Mouse (Mus musculus) G1E-ER4 (cell line): ENCODE measurements around the gene Ring1. TPM values are rescaled to one million over a fixed set of nuclear protein-coding genes. Genes with fewer than 3 reads are reported as not detected.

Source experiments
- GATA1 ChIP-seq: IDR thresholded peaks from one replicate; pipeline ENCODE4 v1.8.0; 2012; ENCODE audit warnings: low read length, inconsistent platforms
- polyA plus RNA-seq: library from polyadenylated mRNA; stranded (reverse); fragments of >175 nt; gene quantifications from 2 replicates; pipeline ENCODE4 v1.2.3, GENCODE M21; 2012

Gene Ring1
- polyA plus RNA-seq: 56.3 and 62.8 TPM in 2 replicates

DNA sequence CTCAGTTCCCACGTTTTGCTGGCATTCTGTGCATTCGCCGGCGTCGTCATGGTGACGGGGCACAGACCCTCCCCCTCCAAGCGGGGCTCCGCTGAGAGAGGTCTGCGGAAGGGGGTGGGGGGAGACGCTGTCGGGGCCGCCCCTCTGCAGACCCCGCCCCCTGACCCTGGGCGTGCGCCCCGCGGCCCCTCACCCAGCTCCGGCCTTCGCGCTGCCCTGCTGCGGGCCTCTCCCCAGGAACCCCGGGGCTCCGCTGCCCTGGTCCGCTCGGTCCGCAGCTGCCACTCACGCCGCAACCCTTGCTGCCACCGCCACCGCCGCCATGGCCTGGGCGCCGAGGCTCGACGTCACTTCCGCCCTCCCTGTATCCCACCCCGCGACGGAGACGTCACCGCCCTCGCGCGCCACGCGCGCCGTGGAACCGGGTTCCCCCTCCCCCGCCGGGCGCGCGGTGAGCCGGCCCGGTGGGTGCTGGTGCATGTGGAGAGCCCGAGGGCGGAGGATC is at the start of gene Ring1:
Gene Ring1 (minus strand): TSS at position 364 of the 505 bp plus-strand sequence.
- no peak for TF ChIP-seq GATA1

DNA sequence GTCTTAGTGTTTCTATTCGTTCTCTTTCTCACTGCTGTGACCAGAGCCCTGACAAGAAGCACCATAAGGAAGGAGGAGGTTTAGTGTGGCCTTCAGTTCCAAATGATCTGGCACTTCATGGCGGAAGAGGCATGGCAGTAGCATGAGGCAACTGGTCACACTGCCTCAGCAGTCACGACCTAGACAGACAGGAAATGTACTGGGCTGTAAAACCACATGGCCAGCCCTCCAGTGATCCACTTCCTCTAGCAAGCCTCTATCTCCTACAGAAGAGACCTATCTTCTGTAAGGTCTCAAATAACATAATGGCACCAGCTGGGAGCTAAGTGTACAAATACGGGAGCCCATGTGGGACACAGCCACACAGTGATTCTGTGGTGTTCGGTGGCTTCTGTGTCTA is 47.6 kb upstream of the Ring1 start:
- TF ChIP-seq GATA1: no peak

DNA sequence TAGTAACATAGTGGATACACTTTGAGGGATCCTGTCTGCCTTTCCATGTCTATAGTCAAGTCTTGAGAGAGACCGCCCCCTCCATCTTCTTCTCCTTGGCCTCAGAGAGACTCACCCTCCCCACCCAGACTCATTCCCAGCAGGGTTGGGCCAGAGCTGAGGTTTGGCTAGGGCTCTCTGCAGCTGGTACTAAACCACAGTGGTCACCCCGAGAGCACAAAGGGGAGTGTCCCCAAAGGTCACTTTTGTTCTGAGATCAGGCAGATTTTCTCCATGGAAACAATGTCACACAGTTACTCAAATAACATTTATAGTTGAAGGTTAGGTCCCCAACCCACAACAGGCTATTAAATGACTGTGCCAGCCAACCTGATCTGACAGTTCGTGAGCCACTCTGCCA is 44.4 kb upstream of the Ring1 start:
- TF ChIP-seq GATA1: no peak

DNA sequence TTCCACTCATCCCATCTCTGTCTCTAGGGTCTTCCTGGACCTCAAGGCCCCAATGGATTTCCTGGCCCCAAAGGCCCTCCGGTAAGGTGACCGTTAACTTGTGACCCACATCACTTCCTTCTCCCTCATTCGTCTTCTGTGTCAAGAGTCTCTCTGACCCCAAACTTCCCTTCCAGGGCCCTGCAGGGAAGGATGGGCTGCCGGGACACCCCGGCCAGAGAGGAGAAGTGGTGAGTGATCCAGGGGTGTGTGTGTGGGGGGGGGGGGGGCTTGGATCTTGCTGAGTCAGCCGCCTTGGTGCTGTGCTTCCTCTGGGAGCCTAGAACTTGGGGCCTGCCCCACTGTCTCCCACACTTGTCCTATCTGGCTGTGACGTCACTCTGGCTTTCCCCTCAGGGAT is 32.7 kb upstream of the Ring1 start:
- no peak for TF ChIP-seq GATA1

DNA sequence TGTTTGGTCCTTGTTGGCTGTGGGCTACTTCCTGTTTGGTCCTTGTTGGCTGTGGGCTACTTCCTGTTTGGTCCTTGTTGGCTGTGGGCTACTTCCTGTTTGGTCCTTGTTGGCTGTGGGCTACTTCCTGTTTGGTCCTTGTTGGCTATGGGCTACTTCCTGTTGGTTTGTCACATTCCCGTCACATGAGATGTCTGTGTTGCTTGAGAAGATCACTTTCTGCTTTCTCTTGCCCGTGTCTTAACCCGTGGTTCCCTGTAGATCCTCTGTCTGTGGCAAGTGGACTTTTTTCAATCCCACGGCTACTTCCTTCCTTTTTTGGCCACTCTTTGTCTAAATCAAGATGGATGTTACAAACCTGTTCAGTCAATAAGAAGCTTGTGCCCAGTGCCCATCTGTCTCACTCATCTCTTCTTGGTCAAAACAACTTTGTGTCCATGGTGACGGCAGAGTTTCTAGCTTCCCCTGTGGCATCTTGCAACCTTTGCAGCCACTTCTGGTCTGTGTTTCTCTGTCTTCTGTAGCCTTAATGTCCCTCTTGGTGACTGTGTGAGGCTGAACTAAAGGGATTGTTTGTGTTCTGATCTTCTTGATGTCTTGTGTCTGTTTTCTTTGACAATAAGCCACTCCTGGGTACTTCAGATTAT is 23.0 kb upstream of the Ring1 start:
- TF ChIP-seq GATA1: no peak

DNA sequence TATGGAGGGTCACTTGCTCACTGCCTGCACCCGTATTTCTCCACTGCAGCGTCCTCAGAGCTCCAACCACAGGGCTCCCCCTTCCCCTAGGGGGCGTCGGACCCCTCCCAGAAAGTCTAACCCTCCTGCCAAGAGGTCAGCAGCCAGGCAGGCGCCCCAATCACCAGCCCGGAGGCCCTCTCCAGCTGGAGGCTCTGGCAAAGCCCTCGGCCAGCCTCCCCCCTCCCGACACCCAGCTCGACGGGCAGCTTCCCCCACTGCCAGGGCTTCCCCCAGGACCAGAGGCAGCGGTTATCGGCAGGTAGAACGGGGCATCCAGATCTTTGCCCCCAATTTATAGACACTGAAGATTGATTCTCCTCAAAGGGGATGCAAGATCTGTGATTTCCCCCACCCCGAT is 21.5 kb upstream of the Ring1 start:
- no peak for TF ChIP-seq GATA1

DNA sequence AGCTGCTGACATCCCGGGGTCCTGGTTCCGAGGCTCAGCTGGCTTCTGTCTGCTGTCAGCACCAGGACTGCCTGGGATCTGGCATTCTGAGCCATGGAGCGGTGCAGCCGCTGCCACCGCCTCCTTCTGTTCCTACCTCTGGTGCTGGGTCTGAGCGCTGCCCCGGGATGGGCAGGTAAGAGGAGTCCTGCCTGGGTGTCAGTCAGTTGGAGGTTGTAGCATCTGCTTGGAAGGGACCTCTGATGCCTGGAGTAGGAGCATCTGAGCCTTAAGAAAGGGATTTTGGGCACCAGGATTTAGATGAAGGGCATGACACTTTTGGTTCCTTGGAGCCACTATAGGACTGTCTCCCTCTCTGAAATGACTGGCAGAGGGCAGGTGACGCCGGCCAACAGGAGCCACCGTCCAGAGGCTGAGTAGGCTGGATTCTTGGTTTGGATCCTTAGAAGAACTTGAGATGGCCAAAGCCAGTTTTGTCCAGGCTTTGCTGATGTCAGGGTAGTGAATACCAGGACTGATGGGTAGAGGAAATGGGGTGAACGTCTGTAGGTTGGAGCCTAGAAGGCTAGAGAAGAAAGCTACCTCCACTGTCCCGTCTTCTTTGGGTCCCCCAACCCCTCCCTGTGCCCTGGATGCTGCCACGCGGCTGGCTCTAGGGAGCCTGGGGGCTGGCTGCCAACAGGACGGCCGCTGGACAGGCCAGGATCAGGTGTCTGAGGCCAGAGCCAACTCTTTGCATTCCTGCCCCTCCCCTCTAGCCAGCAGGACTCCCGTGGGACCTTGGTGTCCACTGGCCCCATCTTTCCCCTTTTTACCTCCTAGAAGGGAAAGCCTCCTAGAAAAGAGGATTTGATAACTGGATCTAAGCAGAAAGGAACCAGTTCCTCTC is 15.3 kb upstream of the Ring1 start:
- no peak for TF ChIP-seq GATA1

DNA sequence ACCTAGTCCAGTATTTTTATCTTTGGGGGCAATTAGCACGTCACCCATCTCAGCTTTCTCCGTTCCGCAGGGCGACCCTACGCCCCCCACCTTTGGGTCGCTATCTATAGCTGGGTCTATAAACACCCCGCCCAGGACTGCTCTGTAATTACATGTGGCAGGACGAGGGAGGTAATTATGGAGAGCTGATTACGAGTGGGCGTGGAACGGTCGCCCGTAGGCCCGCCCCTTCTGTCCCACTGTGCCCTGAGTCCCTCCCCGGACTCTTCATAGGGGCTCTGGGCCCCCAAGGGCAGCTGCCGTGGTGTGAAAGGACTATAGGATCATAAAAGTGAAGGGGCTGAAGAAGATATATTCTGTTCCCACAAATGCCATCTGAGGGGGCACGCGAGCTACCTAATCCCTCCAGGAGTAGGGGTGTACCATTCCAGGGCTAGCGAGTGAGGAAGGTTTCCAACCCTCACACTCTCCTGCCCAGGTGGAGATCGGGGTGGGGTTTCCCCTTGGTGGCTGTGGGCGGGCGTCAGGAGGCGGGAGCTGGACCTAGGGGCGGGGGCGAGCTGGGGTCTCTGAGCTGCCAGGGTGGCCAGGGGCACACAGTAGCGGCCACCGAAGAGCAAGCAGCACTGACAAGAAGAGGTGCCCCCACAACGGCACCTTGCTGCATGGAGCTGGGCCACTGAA is 14.5 kb upstream of the Ring1 start, which contains the start of gene Col11a2:
Gene Col11a2 (plus strand): TSS at position 560 of the 684 bp plus-strand sequence.
- no peak for TF ChIP-seq GATA1

DNA sequence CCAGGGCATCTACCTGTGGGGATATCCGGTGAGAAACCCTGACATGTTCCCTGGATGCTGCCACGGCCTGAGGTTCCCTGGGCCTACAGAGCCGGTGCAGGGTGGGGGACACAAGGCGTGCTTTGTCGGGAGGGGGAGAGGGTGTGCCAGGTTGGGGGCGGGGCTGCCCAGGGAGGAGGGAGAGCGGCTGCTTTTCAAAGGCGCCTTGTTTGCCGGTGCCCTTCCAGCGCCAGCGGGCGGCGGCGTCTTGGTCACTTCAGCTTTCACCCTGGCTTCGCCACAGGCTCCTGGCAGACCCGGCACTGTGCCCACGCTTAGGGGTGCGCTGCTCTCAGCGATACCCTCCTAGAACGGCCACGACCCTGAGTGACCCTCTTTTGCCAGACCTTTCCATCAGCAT is 14.0 kb upstream of the Ring1 start:
- no peak for TF ChIP-seq GATA1

DNA sequence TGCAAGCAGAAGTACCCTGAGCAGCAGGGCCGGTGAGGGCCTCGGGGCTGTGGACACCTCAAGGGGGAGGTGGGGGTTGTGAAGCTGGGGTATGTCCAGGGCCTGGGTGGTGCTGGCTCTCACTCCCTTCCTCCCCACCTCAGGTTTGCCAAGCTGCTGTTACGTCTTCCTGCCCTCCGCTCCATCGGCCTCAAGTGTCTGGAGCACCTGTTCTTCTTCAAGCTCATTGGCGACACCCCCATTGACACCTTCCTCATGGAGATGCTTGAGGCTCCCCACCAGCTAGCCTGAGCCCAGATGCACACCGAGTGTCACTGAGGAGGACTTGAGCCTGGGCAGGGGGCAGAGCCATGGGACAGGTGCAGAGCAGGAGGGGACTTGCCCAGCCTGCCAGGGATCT is 12.8 kb upstream of the Ring1 start:
- no peak for TF ChIP-seq GATA1

DNA sequence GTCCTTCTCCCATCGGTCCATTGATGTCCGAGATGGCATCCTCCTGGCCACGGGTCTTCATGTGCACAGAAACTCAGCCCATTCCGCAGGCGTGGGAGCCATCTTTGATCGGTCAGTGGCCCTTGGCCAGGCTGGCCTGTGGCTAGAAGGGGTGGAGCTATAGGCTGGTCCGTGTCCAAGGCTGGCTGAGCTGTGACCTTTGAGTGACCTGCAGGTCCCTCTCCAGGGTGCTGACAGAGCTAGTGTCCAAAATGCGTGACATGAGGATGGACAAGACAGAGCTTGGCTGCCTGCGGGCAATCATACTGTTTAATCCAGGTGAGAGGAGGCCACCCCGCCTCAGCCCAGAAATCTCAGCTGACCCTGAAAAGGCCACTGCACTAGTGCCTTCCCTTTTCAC is 12.2 kb upstream of the Ring1 start:
- no peak for TF ChIP-seq GATA1

DNA sequence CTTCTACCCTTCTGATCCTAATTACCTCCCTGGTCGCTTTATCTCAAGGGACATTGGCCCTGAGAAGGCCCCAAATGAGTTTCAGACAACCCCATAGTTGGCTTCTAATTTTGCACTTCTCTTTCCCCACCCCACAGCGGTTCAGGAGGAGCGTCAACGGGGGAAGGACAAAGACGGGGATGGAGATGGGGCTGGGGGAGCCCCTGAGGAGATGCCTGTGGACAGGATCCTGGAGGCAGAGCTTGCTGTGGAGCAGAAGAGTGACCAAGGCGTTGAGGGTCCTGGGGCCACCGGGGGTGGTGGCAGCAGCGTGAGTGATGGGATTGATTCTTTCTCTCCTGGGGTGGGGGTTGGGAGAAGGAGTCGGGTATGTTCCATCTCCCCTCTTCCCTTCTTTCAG is 11.0 kb upstream of the Ring1 start:
- TF ChIP-seq GATA1: no peak

DNA sequence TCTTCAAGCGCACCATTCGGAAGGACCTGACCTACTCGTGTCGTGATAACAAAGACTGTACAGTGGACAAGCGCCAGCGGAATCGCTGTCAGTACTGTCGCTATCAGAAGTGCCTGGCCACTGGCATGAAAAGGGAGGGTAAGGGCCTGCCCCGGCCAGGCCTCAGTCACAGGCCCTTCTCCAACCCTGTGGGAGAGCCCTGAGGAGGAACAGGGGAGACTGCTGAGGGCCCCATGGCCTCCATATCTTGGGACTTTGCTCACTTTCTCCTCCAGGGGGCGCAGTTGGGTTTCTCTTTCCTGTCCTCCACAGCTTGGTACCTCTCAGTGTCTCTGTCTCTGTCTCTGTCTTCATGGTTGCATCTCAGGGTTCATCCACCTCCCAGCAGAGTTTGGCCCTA is 9.6 kb upstream of the Ring1 start:
- no peak for TF ChIP-seq GATA1

DNA sequence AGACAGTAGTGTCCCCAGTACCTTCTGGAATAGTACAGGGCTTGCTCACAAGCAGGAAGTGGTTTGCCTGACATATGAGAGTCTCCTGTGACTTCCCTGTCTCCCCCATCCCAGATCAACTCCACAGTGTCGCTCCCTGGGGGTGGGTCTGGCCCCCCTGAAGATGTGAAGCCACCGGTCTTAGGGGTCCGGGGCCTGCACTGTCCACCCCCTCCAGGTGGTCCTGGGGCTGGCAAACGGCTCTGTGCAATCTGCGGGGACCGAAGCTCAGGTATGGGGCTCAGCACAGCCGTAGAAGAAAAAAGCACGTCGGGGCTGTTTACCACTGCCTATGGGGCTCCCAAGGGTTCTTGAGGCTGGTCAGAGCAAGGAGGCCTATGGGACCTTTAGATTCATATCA is 9.0 kb upstream of the Ring1 start:
- no peak for TF ChIP-seq GATA1

DNA sequence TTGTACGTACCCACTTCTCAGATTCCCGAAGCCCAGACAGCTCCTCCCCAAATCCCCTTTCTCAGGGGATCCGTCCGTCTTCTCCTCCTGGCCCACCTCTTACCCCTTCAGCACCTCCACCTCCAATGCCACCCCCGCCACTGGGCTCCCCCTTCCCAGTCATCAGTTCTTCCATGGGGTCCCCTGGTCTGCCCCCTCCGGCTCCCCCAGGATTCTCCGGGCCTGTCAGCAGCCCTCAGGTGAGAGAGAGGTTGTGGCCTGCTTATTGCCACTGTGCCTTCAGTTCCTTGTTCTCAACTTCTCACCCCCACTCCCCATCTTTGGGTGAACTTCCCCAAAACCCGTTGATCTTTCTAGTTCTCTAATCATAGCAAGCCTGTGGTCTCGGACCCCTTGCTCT is 8.3 kb upstream of the Ring1 start:
- TF ChIP-seq GATA1: no peak

DNA sequence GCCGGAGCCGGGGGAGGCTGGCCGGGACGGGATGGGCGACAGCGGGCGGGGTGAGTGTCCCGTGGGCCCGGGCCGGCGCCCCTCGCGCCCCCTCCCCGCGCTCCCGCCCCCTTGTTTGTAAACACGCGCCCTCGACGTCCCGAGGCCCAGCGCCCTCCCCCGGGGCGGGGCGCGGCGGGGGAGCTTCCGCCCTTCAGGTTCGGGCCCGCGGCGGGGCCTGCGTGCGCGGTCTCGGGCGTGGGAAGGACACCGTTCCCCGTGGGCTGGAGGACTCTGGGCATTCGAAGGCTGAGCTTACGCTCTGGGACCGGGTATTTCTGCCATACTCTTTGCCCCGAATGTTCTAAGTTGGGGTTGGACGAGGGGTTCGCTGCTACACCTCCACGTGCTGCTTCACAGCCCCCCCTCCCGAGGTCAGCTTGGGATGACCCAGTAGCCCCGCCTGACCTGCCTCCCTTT is 7.7 kb upstream of the Ring1 start:
- no peak for TF ChIP-seq GATA1
